Mouse (Mus musculus) MEL (cell line): Measurements from ENCODE around the gene Adamtsl1. TPM values are rescaled to one million over a fixed set of nuclear protein-coding genes. Genes with fewer than 3 reads are reported as not detected.

Experiments
- DNase-seq: peaks from one replicate; pipeline ENCODE4 v3.0.0; 2011; ENCODE audit warnings: low read depth, low spot score
- H3K27ac ChIP-seq: 2 replicates; pipeline ENCODE4 v1.5.1; 2012; ENCODE audit warnings: low read depth, mild to moderate bottlenecking, control low read depth, low read length, moderate library complexity; ENCODE audit not compliant: control insufficient read depth
- H3K27me3 ChIP-seq, 2 experiments: fragments of 150-350 bp in 1 of 2; sonication (generic) in 1 of 2; 2 replicates each; pipeline ENCODE4 v1.6.1; 2012; ENCODE audit warnings: low read length in 2 of 2, mild to moderate bottlenecking in 2 of 2, improper control_type of control experiment in 1 of 2, moderate library complexity in 1 of 2; ENCODE audit not compliant: insufficient read depth in 2 of 2, control insufficient read depth in 1 of 2
- H3K36me3 ChIP-seq, 2 experiments: 2 replicates each; pipeline ENCODE4 v1.6.1; 2012 to 2014; ENCODE audit warnings: low read length in 2 of 2, improper control_type of control experiment in 1 of 2, inconsistent platforms in 1 of 2, mild to moderate bottlenecking in 1 of 2; ENCODE audit not compliant: insufficient read depth in 2 of 2, control insufficient read depth in 1 of 2
- H3K4me1 ChIP-seq, 2 experiments: fragments of 150-350 bp in 1 of 2; sonication (generic) in 1 of 2; 2 replicates each; pipeline ENCODE4 v1.6.1; 2012; ENCODE audit warnings: low read length in 2 of 2, improper control_type of control experiment in 1 of 2, mild to moderate bottlenecking in 1 of 2; ENCODE audit not compliant: insufficient read depth in 2 of 2, control insufficient read depth in 1 of 2
- H3K4me3 ChIP-seq, 2 experiments: fragments of 150-350 bp in 1 of 2; sonication (generic) in 1 of 2; 2 replicates each; pipeline ENCODE4 v1.5.1; 2012; ENCODE audit warnings: low read depth in 2 of 2, low read length in 2 of 2, mild to moderate bottlenecking in 2 of 2, moderate library complexity in 2 of 2, control low read depth in 1 of 2, improper control_type of control experiment in 1 of 2; ENCODE audit not compliant: control insufficient read depth in 1 of 2, insufficient read depth in 1 of 2
- H3K79me2 ChIP-seq: 2 replicates; pipeline ENCODE4 v1.6.1; 2012; ENCODE audit warnings: mild to moderate bottlenecking, low read length, moderate library complexity; ENCODE audit not compliant: control insufficient read depth, poor library complexity, insufficient read depth
- H3K9ac ChIP-seq: 2 replicates; pipeline ENCODE4 v1.6.1; 2012; ENCODE audit warnings: low read depth, mild to moderate bottlenecking, control low read depth, low read length, moderate library complexity; ENCODE audit not compliant: control insufficient read depth, poor library complexity, severe bottlenecking
- H3K9me3 ChIP-seq: fragments of 150-350 bp; sonication (generic); replicated peaks from 2 replicates; pipeline ENCODE4 v1.6.1; 2012; ENCODE audit warnings: mild to moderate bottlenecking, low read length, improper control_type of control experiment, moderate library complexity; ENCODE audit not compliant: insufficient read depth
- BHLHE40 ChIP-seq: IDR thresholded peaks from 2 replicates; pipeline ENCODE4 v1.6.1; 2012; ENCODE audit warnings: low read depth, mild to moderate bottlenecking, inconsistent platforms, low read length, improper control_type of control experiment, borderline replicate concordance
- CHD1 ChIP-seq: IDR thresholded peaks from 2 replicates; pipeline ENCODE4 v1.6.1; 2012; ENCODE audit warnings: low read depth, mild to moderate bottlenecking, inconsistent platforms, low read length, improper control_type of control experiment
- CHD2 ChIP-seq: IDR thresholded peaks from 2 replicates; pipeline ENCODE4 v1.6.1; 2011; ENCODE audit warnings: low read length, improper control_type of control experiment
- CTCF ChIP-seq, 3 experiments: IDR thresholded peaks in 2 of 3; conservative IDR thresholded peaks in 1 of 3; 2 replicates each; pipeline ENCODE4 v1.5.1; 2011 to 2012; ENCODE audit warnings: low read length in 3 of 3, low read depth in 2 of 3, mild to moderate bottlenecking in 2 of 3, improper control_type of control experiment in 1 of 3, inconsistent platforms in 1 of 3, mixed read lengths in 1 of 3, moderate library complexity in 1 of 3; ENCODE audit not compliant: control insufficient read depth in 1 of 3, insufficient read depth in 1 of 3, poor library complexity in 1 of 3, severe bottlenecking in 1 of 3
- E2F4 ChIP-seq: IDR thresholded peaks from 2 replicates; pipeline ENCODE4 v1.6.1; 2011; ENCODE audit warnings: low read depth, low read length, improper control_type of control experiment, borderline replicate concordance
- ELF1 ChIP-seq: IDR thresholded peaks from 2 replicates; pipeline ENCODE4 v1.6.1; 2014; ENCODE audit warnings: low read depth, mild to moderate bottlenecking, inconsistent platforms, low read length, improper control_type of control experiment, moderate library complexity
- EP300 ChIP-seq, 2 experiments: IDR thresholded peaks; 2 replicates each; pipeline ENCODE4 v1.6.1; 2011; ENCODE audit warnings: improper control_type of control experiment in 2 of 2, low read length in 2 of 2, low read depth in 1 of 2, mild to moderate bottlenecking in 1 of 2
- ETS1 ChIP-seq: IDR thresholded peaks from 2 replicates; pipeline ENCODE4 v1.6.1; 2012; ENCODE audit warnings: low read depth, mild to moderate bottlenecking, inconsistent platforms, low read length, improper control_type of control experiment, moderate library complexity
- GABPA ChIP-seq: IDR thresholded peaks from 2 replicates; pipeline ENCODE4 v1.6.1; 2012; ENCODE audit warnings: low read depth, mild to moderate bottlenecking, inconsistent platforms, low read length, improper control_type of control experiment, moderate library complexity
- GATA1 ChIP-seq: IDR thresholded peaks from 2 replicates; pipeline ENCODE4 v1.6.1; 2011; ENCODE audit warnings: low read depth, low read length, improper control_type of control experiment
- JUND ChIP-seq: IDR thresholded peaks from 2 replicates; pipeline ENCODE4 v1.6.1; 2011; ENCODE audit warnings: low read depth, mild to moderate bottlenecking, improper control_type of control experiment, low read length
- KAT2A ChIP-seq: conservative IDR thresholded peaks from 2 replicates; pipeline ENCODE4 v1.6.1; 2012; ENCODE audit warnings: low read depth, low read length, improper control_type of control experiment, inconsistent platforms
- MAFK ChIP-seq: IDR thresholded peaks from 2 replicates; pipeline ENCODE4 v1.6.1; 2011; ENCODE audit warnings: low read depth, mild to moderate bottlenecking, low read length, improper control_type of control experiment, borderline replicate concordance
- MAZ ChIP-seq: IDR thresholded peaks from 2 replicates; pipeline ENCODE4 v1.6.1; 2012; ENCODE audit warnings: low read depth, mild to moderate bottlenecking, inconsistent platforms, low read length, improper control_type of control experiment
- MEF2A ChIP-seq: IDR thresholded peaks from 2 replicates; pipeline ENCODE4 v1.6.1; 2014; ENCODE audit warnings: low read depth, mild to moderate bottlenecking, inconsistent platforms, low read length, improper control_type of control experiment; ENCODE audit not compliant: poor library complexity, insufficient replicate concordance, severe bottlenecking; ENCODE audit errors: extremely low read depth
- MXI1 ChIP-seq: IDR thresholded peaks from 2 replicates; pipeline ENCODE4 v1.6.1; 2011; ENCODE audit warnings: mild to moderate bottlenecking, low read depth, low read length, improper control_type of control experiment
- MYB ChIP-seq: IDR thresholded peaks from 2 replicates; pipeline ENCODE4 v1.6.1; 2011; ENCODE audit warnings: mild to moderate bottlenecking, low read depth, low read length, improper control_type of control experiment
- NRF1 ChIP-seq: IDR thresholded peaks from 2 replicates; pipeline ENCODE4 v1.6.1; 2014; ENCODE audit warnings: low read depth, mild to moderate bottlenecking, inconsistent platforms, low read length, improper control_type of control experiment, moderate library complexity; ENCODE audit not compliant: poor library complexity, insufficient read depth, severe bottlenecking
- POLR2A ChIP-seq, 2 experiments: IDR thresholded peaks; 2 replicates each; pipeline ENCODE4 v1.6.1; 2011 to 2012; ENCODE audit warnings: low read length in 2 of 2, mild to moderate bottlenecking in 2 of 2, control low read depth in 1 of 2, improper control_type of control experiment in 1 of 2, low read depth in 1 of 2, moderate library complexity in 1 of 2; ENCODE audit not compliant: control insufficient read depth in 1 of 2, insufficient read depth in 1 of 2, poor library complexity in 1 of 2
- RAD21 ChIP-seq: IDR thresholded peaks from 2 replicates; pipeline ENCODE4 v1.6.1; 2011; ENCODE audit warnings: mild to moderate bottlenecking, low read depth, low read length, improper control_type of control experiment
- RCOR1 ChIP-seq: IDR thresholded peaks from 2 replicates; pipeline ENCODE4 v1.6.1; 2012; ENCODE audit warnings: low read depth, mild to moderate bottlenecking, inconsistent platforms, low read length, improper control_type of control experiment
- SIN3A ChIP-seq: IDR thresholded peaks from 2 replicates; pipeline ENCODE4 v1.6.1; 2012; ENCODE audit warnings: low read length, improper control_type of control experiment, inconsistent platforms
- TAL1 ChIP-seq: IDR thresholded peaks from 2 replicates; pipeline ENCODE4 v1.6.1; 2012; ENCODE audit warnings: mild to moderate bottlenecking, inconsistent platforms, low read length, moderate library complexity, mixed read lengths
- UBTF ChIP-seq: IDR thresholded peaks from 2 replicates; pipeline ENCODE4 v1.6.1; 2012; ENCODE audit warnings: low read depth, mild to moderate bottlenecking, inconsistent platforms, low read length, improper control_type of control experiment, moderate library complexity, borderline replicate concordance; ENCODE audit not compliant: insufficient read depth
- USF1 ChIP-seq: IDR thresholded peaks from 2 replicates; pipeline ENCODE4 v1.6.1; 2014; ENCODE audit warnings: low read depth, mild to moderate bottlenecking, inconsistent platforms, low read length, improper control_type of control experiment, moderate library complexity
- USF2 ChIP-seq, 2 experiments: IDR thresholded peaks; 2 replicates each; pipeline ENCODE4 v1.6.1; 2011 to 2012; ENCODE audit warnings: improper control_type of control experiment in 2 of 2, low read length in 2 of 2, borderline replicate concordance in 1 of 2, inconsistent platforms in 1 of 2, low read depth in 1 of 2, mild to moderate bottlenecking in 1 of 2; ENCODE audit not compliant: insufficient read depth in 1 of 2
- ZMIZ1 ChIP-seq: IDR thresholded peaks from 2 replicates; pipeline ENCODE4 v1.6.1; 2012; ENCODE audit warnings: low read depth, mild to moderate bottlenecking, inconsistent platforms, low read length, improper control_type of control experiment, moderate library complexity
- ZNF384 ChIP-seq: IDR thresholded peaks from 2 replicates; pipeline ENCODE4 v1.6.1; 2012; ENCODE audit warnings: low read depth, mild to moderate bottlenecking, inconsistent platforms, low read length, improper control_type of control experiment
- polyA plus RNA-seq, 2 experiments: library from polyadenylated mRNA; stranded (reverse) in 1 of 2; unstranded in 1 of 2; fragments of >175 nt in 1 of 2; fragments of >200 nt in 1 of 2; gene quantifications; 2 replicates each; pipeline versions ENCODE4 v1.2.1 to v1.2.4; 2012; ENCODE audit warnings: low replicate concordance in 2 of 2, low read depth in 1 of 2; ENCODE audit not compliant: insufficient read length in 2 of 2, insufficient read depth in 1 of 2, missing spikeins in 1 of 2
- total RNA-seq: library from RNA; depleted of rRNA; stranded (reverse); fragments of 300-350 nt; gene quantifications from 2 replicates; pipeline ENCODE4 v1.2.3, GENCODE M21; 2012

Gene Adamtsl1
- total and polyA plus RNA-seq, 3 experiments = not detected

DNA sequence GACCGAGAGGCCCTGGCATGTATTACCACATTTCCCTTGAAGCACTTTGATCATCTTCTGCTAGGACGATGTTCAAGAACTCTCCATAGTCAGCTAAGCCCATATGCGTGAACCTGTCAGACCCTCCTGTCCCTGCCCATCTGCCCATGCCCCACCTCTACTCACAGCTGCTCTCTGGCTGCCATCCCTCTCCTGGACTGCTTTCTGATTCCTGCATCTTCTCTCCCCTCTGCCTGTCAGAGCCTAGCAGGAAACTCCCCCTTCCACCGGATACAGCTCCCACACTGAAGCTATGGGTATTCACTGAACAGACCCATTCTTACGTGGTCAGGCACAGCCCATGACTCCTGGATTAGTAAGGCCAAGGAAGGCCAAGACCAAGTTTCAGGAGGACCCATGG is 812.0 kb downstream of the Adamtsl1 start:
- H3K4me1 ChIP-seq = no peaks in the 10 kb centered on the region
- no peak for TF ChIP-seq GATA1
- TF ChIP-seq ZMIZ1 = no peak
- no peak for TF ChIP-seq GABPA
- TF ChIP-seq JUND = no peak
- TF ChIP-seq KAT2A = no peak
- no peak for TF ChIP-seq UBTF
- no peak for TF ChIP-seq RCOR1
- TF ChIP-seq ZNF384 = no peak
- TF ChIP-seq MYB = no peak
- TF ChIP-seq MEF2A = no peak
- TF ChIP-seq E2F4 = no peak
- TF ChIP-seq MAFK = no peak
- TF ChIP-seq POLR2A (IDR thresholded peaks at IDR 0.05; ENCODE audit: control insufficient read depth in 1 of 2, insufficient read depth in 1 of 2, low read depth in 1 of 2, low read length in 2 of 2, poor library complexity in 1 of 2) = no peak
- TF ChIP-seq NRF1 = no peak
- no peak for TF ChIP-seq CTCF (IDR thresholded peaks at IDR 0.05 in 2 of 3, conservative IDR thresholded peaks at IDR 0.05 in 1 of 3; ENCODE audit: control insufficient read depth in 1 of 3, insufficient read depth in 1 of 3, low read depth in 2 of 3, low read length in 3 of 3, poor library complexity in 1 of 3, severe bottlenecking in 1 of 3)
- no peak overlapping the region for H3K4me3 ChIP-seq
- no peak overlapping the region for H3K9ac ChIP-seq
- H3K9me3 ChIP-seq = no peaks in the 10 kb centered on the region
- no peaks in the 10 kb centered on the region for H3K79me2 ChIP-seq
- H3K27ac ChIP-seq = no peak overlapping the region
- no peaks in the 10 kb centered on the region for H3K27me3 ChIP-seq
- DNase-seq = no peak
- no peaks in the 10 kb centered on the region for H3K36me3 ChIP-seq

DNA sequence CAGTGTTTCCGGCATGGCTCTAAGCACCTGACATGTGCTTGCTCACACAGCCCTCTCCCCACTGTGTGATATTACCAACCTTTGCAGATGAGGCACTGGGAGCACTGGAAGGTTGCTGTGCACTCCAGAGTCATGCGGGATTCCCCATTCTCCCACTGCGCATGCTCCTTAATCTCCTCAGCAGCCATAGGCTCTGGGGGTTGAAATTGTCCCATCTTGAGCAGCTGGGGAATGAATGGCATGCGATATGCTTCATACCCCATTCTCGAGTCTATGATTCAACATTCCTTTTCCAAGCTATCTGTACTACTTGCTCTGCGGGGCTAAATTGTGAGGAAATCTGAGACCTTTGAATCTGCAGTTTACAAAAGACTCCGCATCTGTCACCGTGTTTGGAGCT is 812.7 kb downstream of the Adamtsl1 start:
- no peak overlapping the region for H3K4me3 ChIP-seq
- no peak overlapping the region for H3K27ac ChIP-seq
- TF ChIP-seq BHLHE40 = no peak
- no peak for TF ChIP-seq MXI1
- TF ChIP-seq EP300 (IDR thresholded peaks at IDR 0.05; ENCODE audit: low read depth in 1 of 2, low read length in 2 of 2) = no peak
- TF ChIP-seq ELF1 = no peak
- no peak for TF ChIP-seq ETS1
- no peak for TF ChIP-seq ZMIZ1
- TF ChIP-seq POLR2A (IDR thresholded peaks at IDR 0.05; ENCODE audit: control insufficient read depth in 1 of 2, insufficient read depth in 1 of 2, low read depth in 1 of 2, low read length in 2 of 2, poor library complexity in 1 of 2) = no peak
- no peak for TF ChIP-seq RAD21
- TF ChIP-seq USF2 (IDR thresholded peaks at IDR 0.05; ENCODE audit: borderline replicate concordance in 1 of 2, insufficient read depth in 1 of 2, low read depth in 1 of 2, low read length in 2 of 2) = no peak
- no peak for TF ChIP-seq CHD2
- no peak for TF ChIP-seq MAZ
- no peak for TF ChIP-seq CHD1
- TF ChIP-seq TAL1 = no peak
- no peak for TF ChIP-seq JUND
- no peak for TF ChIP-seq USF1
- no peak for TF ChIP-seq MAFK
- TF ChIP-seq SIN3A = no peak
- TF ChIP-seq, all 39 proteins: peak for 0
- Histone ChIP-seq H3K9ac (no peak overlapping the region), H3K4me1 (no peaks in the 10 kb centered on the region), H3K36me3 (no peaks in the 10 kb centered on the region), H3K9me3 (no peaks in the 10 kb centered on the region), H3K27me3 (no peaks in the 10 kb centered on the region), H3K79me2 (no peaks in the 10 kb centered on the region)
- no peak for DNase-seq
